Mouse (Mus musculus) myocyte (in vitro differentiated cells): ENCODE results near the gene Tead3. TPM values are rescaled to one million over a fixed set of nuclear protein-coding genes. Genes with fewer than 3 reads are reported as not detected.
"Not testable (repeated sequence)": the region's sequence is repeated elsewhere in the genome, so short reads cannot be mapped to it uniquely, and the experiment has no call there.

Source experiments
- H3K27me3 ChIP-seq: one replicate; pipeline ENCODE4 v1.6.1; 2011; ENCODE audit not compliant: control insufficient read depth, insufficient read depth, insufficient read length
- H3K36me3 ChIP-seq: one replicate; pipeline ENCODE4 v1.6.1; 2011; ENCODE audit not compliant: control insufficient read depth, insufficient read depth
- H3K4me2 ChIP-seq: one replicate; pipeline ENCODE4 v1.6.1; 2011; ENCODE audit warnings: low read depth, control low read depth
- H3K4me3 ChIP-seq: one replicate; pipeline ENCODE4 v1.5.1; 2011; ENCODE audit warnings: mild to moderate bottlenecking, control low read depth, moderate library complexity
- H3K79me2 ChIP-seq: one replicate; pipeline ENCODE4 v1.6.1; 2011; ENCODE audit not compliant: control insufficient read depth, insufficient read depth
- H3ac ChIP-seq: one replicate; pipeline ENCODE4 v1.6.1; 2011; ENCODE audit not compliant: control insufficient read depth, insufficient read length
- CEBPB ChIP-seq: IDR thresholded peaks from 2 replicates; pipeline ENCODE4 v1.6.1; 2011; ENCODE audit warnings: mild to moderate bottlenecking, moderate library complexity; ENCODE audit not compliant: poor library complexity, insufficient read depth, severe bottlenecking
- E2F4 ChIP-seq: IDR thresholded peaks from one replicate; pipeline ENCODE4 v1.6.1; 2011; ENCODE audit warnings: mild to moderate bottlenecking, control low read depth, moderate library complexity; ENCODE audit not compliant: insufficient read depth
- MAX ChIP-seq: IDR thresholded peaks from one replicate; pipeline ENCODE4 v1.6.1; 2011; ENCODE audit warnings: low read depth, mild to moderate bottlenecking, control low read depth
- MYOD1 ChIP-seq, 3 experiments: IDR thresholded peaks; one replicate each; pipeline ENCODE4 v1.6.1; 2011; ENCODE audit warnings: control low read depth in 2 of 3, low read depth in 2 of 3, mild to moderate bottlenecking in 2 of 3, moderate library complexity in 1 of 3; ENCODE audit not compliant: insufficient read length in 2 of 3, control insufficient read depth in 1 of 3
- MYOG ChIP-seq, 3 experiments: IDR thresholded peaks; one replicate each; pipeline ENCODE4 v1.6.1; 2011; ENCODE audit warnings: control low read depth in 2 of 3, low read depth in 2 of 3, mild to moderate bottlenecking in 2 of 3; ENCODE audit not compliant: insufficient read length in 2 of 3, control insufficient read depth in 1 of 3, insufficient read depth in 1 of 3
- POLR2A ChIP-seq: IDR thresholded peaks from one replicate; pipeline ENCODE4 v1.6.1; 2011; ENCODE audit warnings: low read depth, mild to moderate bottlenecking, control low read depth, moderate library complexity; ENCODE audit not compliant: insufficient read length
- POLR2AphosphoS2 ChIP-seq: IDR thresholded peaks from one replicate; pipeline ENCODE4 v1.6.1; 2011; ENCODE audit warnings: low read depth, control low read depth; ENCODE audit not compliant: insufficient read length
- REST ChIP-seq: IDR thresholded peaks from one replicate; pipeline ENCODE4 v1.6.1; 2011; ENCODE audit warnings: mild to moderate bottlenecking, control low read depth, moderate library complexity; ENCODE audit not compliant: insufficient read depth, insufficient read length
- SRF ChIP-seq: IDR thresholded peaks from one replicate; pipeline ENCODE4 v1.6.1; 2011; ENCODE audit warnings: low read depth; ENCODE audit not compliant: control insufficient read depth, insufficient read length
- TCF12 ChIP-seq: IDR thresholded peaks from one replicate; pipeline ENCODE4 v1.6.1; 2011; ENCODE audit warnings: mild to moderate bottlenecking, control low read depth; ENCODE audit not compliant: poor library complexity, insufficient read depth, severe bottlenecking
- TCF3 ChIP-seq: IDR thresholded peaks from one replicate; pipeline ENCODE4 v1.6.1; 2011; ENCODE audit warnings: low read depth, control low read depth; ENCODE audit not compliant: insufficient read length
- USF1 ChIP-seq: IDR thresholded peaks from one replicate; pipeline ENCODE4 v1.6.1; 2011; ENCODE audit warnings: low read depth, mild to moderate bottlenecking, control low read depth, moderate library complexity
- polyA plus RNA-seq: library from polyadenylated mRNA; unstranded; fragments of >200 nt; fragmentation: generic; extraction: Trizol; gene quantifications from one replicate; pipeline ENCODE4 v1.2.1, GENCODE M21; 2012; ENCODE audit warnings: missing spikeins

Gene Tead3
- polyA plus RNA-seq, 1 experiment = 20.1 TPM

DNA sequence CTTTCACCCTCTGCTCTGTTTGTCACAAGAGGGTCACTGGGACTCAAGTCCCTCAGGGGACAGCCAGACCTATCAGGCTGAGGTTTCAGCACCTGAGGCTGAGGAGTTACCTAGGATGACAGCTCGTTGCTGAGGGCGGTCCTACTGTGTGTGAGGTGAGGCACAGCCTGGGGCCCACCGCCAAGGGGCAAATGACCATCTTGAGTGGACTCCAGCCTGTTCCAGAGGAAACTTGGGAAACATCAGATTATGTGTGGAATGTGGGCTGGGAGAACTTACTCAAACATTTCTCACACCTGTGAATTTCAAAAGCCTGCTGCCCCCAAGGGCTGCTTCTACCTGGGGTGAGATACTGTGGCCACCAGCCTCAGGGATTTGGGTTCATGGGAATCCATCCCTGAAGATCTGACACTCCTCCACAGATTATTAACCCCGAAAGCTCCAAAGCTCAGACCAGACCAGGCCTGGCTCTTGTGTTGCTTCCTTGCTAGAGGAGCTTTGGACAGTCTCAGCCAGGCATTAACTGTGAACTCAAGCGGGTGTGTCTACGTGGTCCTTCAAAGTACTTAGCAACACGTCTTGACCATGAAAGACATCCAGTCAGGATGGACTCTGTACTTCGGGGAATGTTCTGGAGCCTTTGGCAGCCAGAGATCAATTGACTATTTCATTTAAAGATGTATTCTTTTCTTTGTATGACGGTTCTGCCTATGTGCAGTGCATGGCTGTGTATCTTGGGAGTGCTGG, 10.1 kb upstream of the Tead3 start:
- TF ChIP-seq USF1 (no peak), CEBPB (no peak), E2F4 (no peak), SRF (no peak)
- Histone ChIP-seq H3K36me3 (no peaks in the 10 kb centered on the region), H3K4me2 (no peak overlapping the region), H3K79me2 (no peaks in the 10 kb centered on the region), H3K4me3 (no peak overlapping the region), H3ac (no peak overlapping the region), H3K27me3 (peaks cover 7% of the 10 kb centered on the region)

DNA sequence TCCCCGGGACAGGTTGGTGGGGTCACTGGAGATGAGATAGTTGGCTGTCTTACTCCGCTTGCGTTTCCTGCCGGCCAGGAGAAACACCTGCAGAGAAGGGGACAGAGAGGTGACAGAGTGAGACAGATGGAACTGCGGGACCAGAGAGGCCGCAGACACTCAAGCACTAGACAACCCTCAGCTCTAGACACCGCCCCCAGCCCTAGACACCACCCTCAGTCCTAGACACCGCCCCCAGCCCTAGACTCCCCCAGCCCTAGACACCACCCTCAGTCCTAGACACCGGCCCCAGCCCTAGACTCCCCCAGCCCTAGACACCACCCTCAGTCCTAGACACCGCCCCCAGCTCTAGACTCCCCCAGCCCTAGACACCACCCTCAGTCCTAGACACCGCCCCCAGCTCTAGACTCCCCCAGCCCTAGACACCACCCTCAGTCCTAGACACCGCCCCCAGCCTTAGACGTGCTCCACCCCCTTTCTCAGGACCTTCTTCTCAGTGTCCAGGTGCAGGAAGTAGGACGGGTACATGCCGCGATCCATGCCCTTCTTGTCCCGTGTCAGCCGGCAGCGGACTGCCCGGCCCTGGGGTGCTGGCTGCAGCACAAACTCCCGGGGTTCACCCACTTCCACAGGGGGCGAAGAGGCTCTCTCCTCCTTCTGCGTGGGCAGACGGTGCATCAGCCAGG, 8.1 kb upstream of the Tead3 start:
- H3ac ChIP-seq, H3K4me3 ChIP-seq, H3K4me2 ChIP-seq, H3K36me3 ChIP-seq, H3K79me2 ChIP-seq, H3K27me3 ChIP-seq: not testable (repeated sequence)

GRCm38 (mm10) chr17:28355871-28356270, 5.3 kb upstream of the Tead3 start:
- H3K4me2 ChIP-seq = no peak overlapping the region
- H3K27me3 ChIP-seq = no peaks in the 10 kb centered on the region
- H3K79me2 ChIP-seq = no peaks in the 10 kb centered on the region
- no peak overlapping the region for H3K4me3 ChIP-seq
- no peak overlapping the region for H3ac ChIP-seq
- no peaks in the 10 kb centered on the region for H3K36me3 ChIP-seq
- TF ChIP-seq POLR2AphosphoS2 = no peak
- TF ChIP-seq TCF12 = no peak
- TF ChIP-seq MYOG (IDR thresholded peaks at IDR 0.05; ENCODE audit: control insufficient read depth in 1 of 3, insufficient read depth in 1 of 3, insufficient read length in 2 of 3, low read depth in 2 of 3) = no peak

- H3K27me3 ChIP-seq = no peaks in the 10 kb centered on the region
- H3K4me3 ChIP-seq = peak overlapping the region; percentile 73
- H3K4me2 ChIP-seq = no peak overlapping the region
- H3K36me3 ChIP-seq = no peaks in the 10 kb centered on the region
- TF ChIP-seq CEBPB = no peak
- TF ChIP-seq POLR2A = no peak
- TF ChIP-seq REST = no peak
- TF ChIP-seq USF1 = no peak
- no peak for TF ChIP-seq MYOD1 (IDR thresholded peaks at IDR 0.05; ENCODE audit: control insufficient read depth in 1 of 3, insufficient read length in 2 of 3, low read depth in 2 of 3)
- TF ChIP-seq E2F4 = no peak
- TF ChIP-seq MYOG (IDR thresholded peaks at IDR 0.05; ENCODE audit: control insufficient read depth in 1 of 3, insufficient read depth in 1 of 3, insufficient read length in 2 of 3, low read depth in 2 of 3) = no peak
- TF ChIP-seq POLR2AphosphoS2 = no peak
- TF ChIP-seq MAX = no peak
- TF ChIP-seq SRF = no peak
- no peak for TF ChIP-seq TCF3
- TF ChIP-seq TCF12 = no peak
- H3ac ChIP-seq = no peak overlapping the region
- H3K79me2 ChIP-seq = peaks cover 29% of the 10 kb centered on the region
Observed at GRCm38 (mm10) chr17:28352018-28352417, 1.4 kb upstream of the Tead3 start.

DNA sequence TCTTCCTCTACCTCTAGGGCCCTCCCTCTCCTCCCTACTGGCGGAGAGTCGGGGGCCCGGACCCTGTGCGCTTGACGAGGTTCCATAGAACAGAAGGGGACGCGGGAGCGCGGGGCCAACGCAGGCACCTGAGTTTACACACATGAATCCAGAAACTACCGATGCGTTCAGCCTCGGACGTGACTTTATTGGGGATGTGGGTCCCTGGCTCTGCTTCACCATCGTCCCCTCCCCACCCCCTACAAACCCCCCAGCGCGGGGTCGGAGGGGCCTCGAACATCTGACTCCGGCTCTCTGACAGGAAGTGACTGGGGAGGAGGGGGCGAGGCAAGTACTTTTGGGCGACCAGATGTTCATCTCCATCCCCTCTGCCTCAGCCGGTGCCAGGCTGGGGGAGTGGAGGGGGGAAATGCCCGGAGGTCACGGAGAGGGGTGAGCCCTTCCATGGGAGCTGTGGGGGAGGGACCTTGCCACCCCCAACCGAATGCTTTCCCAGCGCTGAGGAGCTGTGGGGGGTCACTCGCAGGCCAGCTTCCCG, 805 bp upstream of the Tead3 start:
- TF ChIP-seq REST (no peak), CEBPB (no peak)
- Histone ChIP-seq H3ac (peak overlapping the region; percentile 80), H3K4me2 (peak overlapping the region; percentile 83), H3K79me2 (peaks cover 34% of the 10 kb centered on the region), H3K4me3 (peak overlapping the region; percentile 73), H3K36me3 (no peaks in the 10 kb centered on the region), H3K27me3 (no peaks in the 10 kb centered on the region)

DNA sequence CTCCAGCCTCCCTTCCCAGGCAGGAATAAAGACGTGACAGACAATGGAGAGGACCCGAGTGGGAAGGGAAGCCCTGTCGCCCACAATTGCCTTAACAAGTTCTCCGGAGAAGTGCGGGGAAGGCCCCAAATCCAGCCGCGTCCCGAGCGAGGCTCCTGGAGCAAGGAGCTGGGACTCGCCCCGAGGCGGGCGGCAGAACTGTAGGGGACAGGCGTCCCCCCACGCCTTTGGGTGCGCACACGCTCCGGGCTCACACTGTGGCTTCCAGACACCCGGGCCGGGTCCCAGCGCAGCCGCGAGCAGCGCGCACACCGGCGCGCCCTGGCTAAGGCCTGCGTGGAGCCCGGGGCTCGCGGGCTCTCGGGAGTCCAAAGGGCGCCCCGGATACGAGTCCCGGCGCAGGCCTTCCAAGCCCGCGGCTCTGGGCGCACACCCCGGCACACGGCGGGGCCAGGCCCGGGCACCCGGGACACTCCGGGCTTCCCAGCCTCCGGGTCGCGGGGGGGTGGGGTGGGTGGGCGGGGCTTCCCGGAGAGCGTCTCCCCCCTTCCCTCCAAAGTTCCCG, 634 bp downstream of the Tead3 start:
- H3K4me2 ChIP-seq = peak overlapping the region; percentile 97
- H3ac ChIP-seq = peak overlapping the region; percentile 80
- TF ChIP-seq POLR2AphosphoS2 (peak; percentile 15), TCF12 (no peak), POLR2A (peak; percentile 44)
- H3K27me3 ChIP-seq = no peaks in the 10 kb centered on the region
- peaks cover 40% of the 10 kb centered on the region for H3K79me2 ChIP-seq
- peak overlapping the region; percentile 73 for H3K4me3 ChIP-seq
- H3K36me3 ChIP-seq = no peaks in the 10 kb centered on the region
